Mouse (Mus musculus): Measurements from ENCODE around the gene Dlx2. TPM values are rescaled to one million over a fixed set of nuclear protein-coding genes. Genes with fewer than 3 reads are reported as not detected.
A peak's percentile ranks its signal among the peaks of the same experiment; 100 is the strongest.

Dlx2 gene
- polyA plus RNA-seq, 1 experiment from 2014 or later: 14.6 TPM

DNA sequence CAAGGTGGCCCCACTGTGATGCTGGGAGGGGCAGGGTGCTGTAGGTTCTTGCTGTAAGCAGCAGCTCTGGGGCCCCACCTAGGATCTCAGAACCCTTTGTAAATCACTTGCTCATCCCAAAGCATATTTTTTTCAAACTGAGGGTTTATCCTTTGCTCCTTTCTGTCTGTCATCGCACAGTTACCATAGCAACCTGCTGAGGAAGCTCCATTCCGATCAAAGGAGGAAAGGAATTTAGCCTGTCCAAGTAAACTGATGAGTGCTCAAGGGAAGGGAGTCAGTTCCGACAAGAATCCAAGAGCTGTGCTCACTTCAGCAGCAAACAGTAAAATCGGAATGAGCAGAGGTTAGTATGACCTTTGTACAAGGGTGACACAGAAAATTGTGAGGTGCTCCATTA lies 51.6 kb downstream of the Dlx2 start:
- peaks cover 13% of the 10 kb centered on the region for H3K4me1 ChIP-seq (replicated peaks)
- H3K9ac ChIP-seq (replicated peaks): no peak overlapping the region
- H3K9me3 ChIP-seq: no peaks in the 10 kb centered on the region
- no peaks in the 10 kb centered on the region for H3K27me3 ChIP-seq
- no peak overlapping the region for H3K4me2 ChIP-seq (replicated peaks)
- peak overlapping the region; percentile 66; the same call in 1 of the 2 replicates for H3K27ac ChIP-seq
- no peak overlapping the region for H3K4me3 ChIP-seq (replicated peaks)
- 12% methylated on average over 4 of the region's 4 CpGs for WGBS
- no peak for ATAC-seq
- no peaks in the 10 kb centered on the region for H3K36me3 ChIP-seq

DNA sequence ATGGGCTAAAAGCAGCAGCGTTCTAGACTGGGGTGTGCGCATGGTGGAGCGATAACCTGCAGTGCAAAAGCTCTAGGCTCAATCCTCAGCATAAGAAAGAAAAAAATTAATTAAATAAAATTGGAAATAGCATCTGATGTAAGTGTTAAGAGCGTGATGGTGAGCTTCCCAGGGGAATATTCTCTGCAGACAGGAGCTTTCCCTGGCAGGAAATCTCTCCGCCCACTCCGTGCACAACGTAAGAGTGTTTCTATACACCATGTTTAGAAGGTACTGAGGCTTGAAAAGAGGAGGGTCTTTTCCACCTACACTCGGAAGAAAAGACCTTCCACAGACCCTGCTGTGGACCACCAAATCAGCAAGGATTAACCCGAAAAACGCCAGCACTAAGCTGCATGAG lies 52.1 kb downstream of the Dlx2 start:
- peaks cover 13% of the 10 kb centered on the region for H3K4me1 ChIP-seq (replicated peaks)
- no peak overlapping the region for H3K4me3 ChIP-seq (replicated peaks)
- H3K27ac ChIP-seq: peak overlapping the region; percentile 66; the same call in 1 of the 2 replicates
- ATAC-seq: no peak
- no peaks in the 10 kb centered on the region for H3K9me3 ChIP-seq
- 38% methylated on average over 10 of the region's 10 CpGs for WGBS
- H3K27me3 ChIP-seq: no peaks in the 10 kb centered on the region
- H3K9ac ChIP-seq (replicated peaks): no peak overlapping the region
- H3K36me3 ChIP-seq: no peaks in the 10 kb centered on the region
- no peak overlapping the region for H3K4me2 ChIP-seq (replicated peaks)

Other genes with a start within 250 kb of the Dlx2 start
- gene Slc25a12, start 179.0 kb downstream of the Dlx2 start, polyA plus RNA-seq (2015; fragmentation: Nextera tagmentation; extraction: Ambion mirVana): 64.2 and 65.9 TPM in 2 replicates
- 73.5 and 75.3 TPM in 2 replicates for gene Hat1, start 157.8 kb downstream of the Dlx2 start, polyA plus RNA-seq (2015; fragmentation: Nextera tagmentation; extraction: Ambion mirVana)
- gene Metap1d, start 93.5 kb downstream of the Dlx2 start, polyA plus RNA-seq (2015; fragmentation: Nextera tagmentation; extraction: Ambion mirVana): 35.1 and 39.3 TPM in 2 replicates
- 53.6 and 56.4 TPM in 2 replicates for gene Dlx1, start 18.6 kb downstream of the Dlx2 start, polyA plus RNA-seq (2015; fragmentation: Nextera tagmentation; extraction: Ambion mirVana)
- 17.6 and 19.6 TPM in 2 replicates for gene Itga6, start 198.9 kb upstream of the Dlx2 start, polyA plus RNA-seq (2015; fragmentation: Nextera tagmentation; extraction: Ambion mirVana)